Mouse (Mus musculus) E14TG2a.4 (cell line): ENCODE measurements around the gene Gigyf1.

ENCODE experiments used
- H3K27me3 ChIP-seq: 2 replicates; pipeline ENCODE4 v1.6.1; 2014; ENCODE audit warnings: low read length, control low read depth; ENCODE audit not compliant: insufficient read depth
- H3K36me3 ChIP-seq: 2 replicates; pipeline ENCODE4 v1.6.1; 2014; ENCODE audit warnings: low read length, control low read depth; ENCODE audit not compliant: insufficient read depth
- H3K4me1 ChIP-seq: replicated peaks from 2 replicates; pipeline ENCODE4 v1.6.1; 2014; ENCODE audit warnings: low read depth, low read length, control low read depth
- H3K4me3 ChIP-seq: replicated peaks from 2 replicates; pipeline ENCODE4 v1.5.1; 2014; ENCODE audit warnings: mild to moderate bottlenecking, low read length
- H3K9me3 ChIP-seq: 2 replicates; pipeline ENCODE4 v1.6.1; 2014; ENCODE audit warnings: low read length, control low read depth
- CTCF ChIP-seq: conservative IDR thresholded peaks from 2 replicates; pipeline ENCODE4 v1.5.1; 2014; ENCODE audit warnings: low read length
- NANOG ChIP-seq: IDR thresholded peaks from 2 replicates; pipeline ENCODE4 v1.6.1; 2014; ENCODE audit warnings: borderline replicate concordance, low read length, mixed read lengths
- POU5F1 ChIP-seq: IDR thresholded peaks from 2 replicates; pipeline ENCODE4 v1.6.1; 2014; ENCODE audit warnings: low read length, borderline replicate concordance

The Gigyf1 gene

GRCm38 (mm10) chr5:137569665-137570064 is 51.3 kb downstream of the Gigyf1 start, which contains the start of gene Tfr2:
Tfr2 (plus strand) TSS chr5:137569840.
- Histone ChIP-seq H3K4me1 (peaks cover 50% of the 10 kb centered on the region), H3K4me3 (peak within 1 kb of the TSS; percentile 45; the same call in 1 of the 2 replicates), H3K36me3 (no peaks in the 10 kb centered on the region), H3K9me3 (no peaks in the 10 kb centered on the region), H3K27me3 (peaks cover 44% of the 10 kb centered on the region)
- TF ChIP-seq NANOG (no peak), CTCF (no peak), POU5F1 (no peak)

- Histone ChIP-seq H3K27me3 (peaks cover 50% of the 10 kb centered on the region), H3K9me3 (no peaks in the 10 kb centered on the region), H3K4me3 (no peak overlapping the region), H3K36me3 (no peaks in the 10 kb centered on the region), H3K4me1 (peaks cover 53% of the 10 kb centered on the region)
- TF ChIP-seq POU5F1, result no peak
These were observed 51.8 kb downstream of the Gigyf1 start for GRCm38 (mm10) chr5:137570181-137570580.

- Histone ChIP-seq H3K9me3 (no peaks in the 10 kb centered on the region), H3K27me3 (peaks cover 50% of the 10 kb centered on the region), H3K4me1 (peaks cover 49% of the 10 kb centered on the region), H3K4me3 (no peak overlapping the region), H3K36me3 (no peaks in the 10 kb centered on the region)
- TF ChIP-seq CTCF, result no peak
- TF ChIP-seq POU5F1, result no peak
These were observed 52.6 kb downstream of the Gigyf1 start for GRCm38 (mm10) chr5:137570691-137571586.

GRCm38 (mm10) chr5:137574470-137574901 is 56.1 kb downstream of the Gigyf1 start:
- Histone ChIP-seq H3K4me1 (peaks cover 33% of the 10 kb centered on the region), H3K27me3 (peaks cover 51% of the 10 kb centered on the region), H3K4me3 (peak overlapping the region; percentile 52; the same call in 1 of the 2 replicates), H3K36me3 (no peaks in the 10 kb centered on the region), H3K9me3 (no peaks in the 10 kb centered on the region)
- peak; percentile 24 for TF ChIP-seq CTCF
- TF ChIP-seq POU5F1, result no peak
